In the genomic region with DNA sequence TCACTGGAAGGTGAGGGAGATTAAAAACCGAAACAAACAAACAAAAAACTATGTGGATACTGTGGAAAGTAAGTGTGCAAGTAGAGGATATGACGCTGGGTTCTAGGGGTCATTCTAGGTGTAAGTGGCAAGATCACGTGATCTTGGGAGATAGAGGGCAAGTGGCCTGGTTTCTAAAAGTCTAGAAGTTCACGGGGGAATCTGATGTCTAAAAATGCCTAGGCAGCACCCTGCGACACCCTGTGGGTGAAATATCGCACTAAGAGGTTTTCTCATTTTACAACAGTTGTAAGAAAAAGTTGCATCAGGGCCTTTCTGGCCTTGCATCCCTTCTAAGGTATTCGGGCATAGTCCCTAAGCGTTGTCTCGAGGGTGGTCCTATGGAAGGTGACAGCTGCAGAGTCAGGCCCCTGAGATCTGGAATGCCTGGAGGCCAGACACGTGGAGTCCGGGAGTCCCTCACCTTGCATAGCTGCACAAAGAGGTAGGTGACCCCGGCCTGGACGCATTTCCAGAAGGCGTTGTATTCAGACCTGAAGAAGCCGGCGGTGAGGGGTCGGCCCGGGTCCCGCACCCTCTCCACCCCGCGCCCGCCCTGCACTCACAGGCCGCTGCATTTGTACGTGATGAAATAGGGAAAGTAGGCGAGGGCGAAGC, we compare ENCODE assay signal across 8 mouse cellular contexts. TPM values are rescaled to one million over a fixed set of nuclear protein-coding genes. Genes with fewer than 3 reads are reported as not detected.
DNase-seq lines count a peak whose midpoint lies in the region; ATAC-seq and TF ChIP-seq lines count a peak whose summit lies in the region.

No protein-coding gene starts in this region.

- H3K27ac ChIP-seq in cerebellum, adult 2 months (ENCODE audit: insufficient read depth, low read length): peak overlapping the region; percentile 69
- H3K27ac ChIP-seq in intestine, embryonic 15.5 days: peak overlapping the region; percentile 85
- H3K27ac ChIP-seq in neural tube, embryonic 14.5 days (ENCODE audit: low read depth, low read length): peak overlapping the region; percentile 94

- peaks cover 10% of the 10 kb centered on the region for H3K36me3 ChIP-seq in intestine, embryonic 15.5 days
- peaks cover 11% of the 10 kb centered on the region for H3K36me3 ChIP-seq in neural tube, embryonic 14.5 days (ENCODE audit: control insufficient read depth, insufficient read depth, low read length)

- no peak for TF ChIP-seq CTCF in cerebellum, adult 2 months (IDR thresholded peaks at IDR 0.05; ENCODE audit: borderline replicate concordance, insufficient read depth, low read depth, low read length)

- no peak for TF ChIP-seq POLR2A in cerebellum, adult 2 months (IDR thresholded peaks at IDR 0.05; ENCODE audit: borderline replicate concordance, insufficient read depth, low read length)

- peak overlapping the region; percentile 90 for H3K9ac ChIP-seq in intestine, embryonic 15.5 days
- H3K9ac ChIP-seq in neural tube, embryonic 14.5 days (replicated peaks; ENCODE audit: low read depth, low read length): peak overlapping the region; percentile 80

- peaks cover 14% of the 10 kb centered on the region for H3K4me1 ChIP-seq in cerebellum, adult 2 months (ENCODE audit: control insufficient read depth, insufficient read depth, low read length)
- peaks cover 21% of the 10 kb centered on the region; the same call in 1 of the 2 replicates for H3K4me1 ChIP-seq in intestine, embryonic 15.5 days (replicated peaks)
- H3K4me1 ChIP-seq in neural tube, embryonic 14.5 days (ENCODE audit: control insufficient read depth, insufficient read depth, low read length): peaks cover 21% of the 10 kb centered on the region

- DNase-seq in cerebellum, adult 2 months: no peak
- DNase-seq in cerebellum, postnatal 10 days: no peak
- peak; percentile 23 to 59 for DNase-seq in spleen, postnatal 4 days (ENCODE audit: low spot score in 2 of 2)
- no peak for DNase-seq in spleen, postnatal 36 days (ENCODE audit: low spot score in 2 of 2)
- DNase-seq in cerebellum, adult 11 months: no peak
- no peak for DNase-seq in thymus, adult 18-20 months

- H3K4me3 ChIP-seq in cerebellum, adult 2 months (replicated peaks; ENCODE audit: insufficient read depth, low read depth, low read length): peak overlapping the region; percentile 97
- peak overlapping the region; percentile 66 for H3K4me3 ChIP-seq in intestine, embryonic 15.5 days (replicated peaks)
- H3K4me3 ChIP-seq in neural tube, embryonic 14.5 days (ENCODE audit: low read depth, low read length): peak overlapping the region; percentile 78

- 6% methylated on average over 26 of the region's 26 CpGs for WGBS in cerebellum, adult 2 months
- WGBS in intestine, embryonic 15.5 days: 6% methylated on average over 26 of the region's 26 CpGs
- 8% methylated on average over 26 of the region's 26 CpGs for WGBS in neural tube, embryonic 14.5 days

- no peaks in the 10 kb centered on the region for H3K9me3 ChIP-seq in intestine, embryonic 15.5 days
- H3K9me3 ChIP-seq in neural tube, embryonic 14.5 days (ENCODE audit: control insufficient read depth, low read length): no peaks in the 10 kb centered on the region

- H3K4me2 ChIP-seq in intestine, embryonic 15.5 days (replicated peaks): peak overlapping the region; percentile 74
- H3K4me2 ChIP-seq in neural tube, embryonic 14.5 days (ENCODE audit: low read depth, low read length): peak overlapping the region; percentile 72

- ATAC-seq in intestine, embryonic 15.5 days: peak; percentile 58
- ATAC-seq in neural tube, embryonic 14.5 days (ENCODE audit: low read depth): peak; percentile 44

- no peaks in the 10 kb centered on the region for H3K27me3 ChIP-seq in cerebellum, adult 2 months (ENCODE audit: control insufficient read depth, insufficient read depth, low read length)
- no peaks in the 10 kb centered on the region for H3K27me3 ChIP-seq in intestine, embryonic 15.5 days (replicated peaks)
- no peaks in the 10 kb centered on the region for H3K27me3 ChIP-seq in neural tube, embryonic 14.5 days (ENCODE audit: control insufficient read depth, insufficient read depth, low read length)

RNA-seq across cellular contexts. Expression of a gene that starts 0.5 kb away (rescaled TPM):
- 247 TPM in 2 replicates for polyA plus RNA-seq in cerebellum, adult 2 months (2012; rRNA removed)
- polyA plus RNA-seq in intestine, embryonic 15.5 days (2015; fragmentation: Nextera tagmentation; extraction: Ambion mirVana): 220 and 257 TPM in 2 replicates
- polyA plus RNA-seq in neural tube, embryonic 14.5 days (2014; fragmentation: Nextera tagmentation; extraction: Ambion mirVana): 286 and 323 TPM in 2 replicates

RNA-seq across cellular contexts. Expression of a gene that starts 14.6 kb away (rescaled TPM):
- polyA plus RNA-seq in cerebellum, adult 2 months (2012; rRNA removed): not detected in 2 replicates
- polyA plus RNA-seq in intestine, embryonic 15.5 days (2015; fragmentation: Nextera tagmentation; extraction: Ambion mirVana): 0.10 and 0.33 TPM in 2 replicates
- polyA plus RNA-seq in neural tube, embryonic 14.5 days (2014; fragmentation: Nextera tagmentation; extraction: Ambion mirVana): 0.90 and 1.2 TPM in 2 replicates

RNA-seq across cellular contexts. Expression of a gene that starts 16.9 kb away (rescaled TPM):
- 0.33 and 0.39 TPM in 2 replicates for polyA plus RNA-seq in cerebellum, adult 2 months (2012; rRNA removed)
- 1.3 and 2.0 TPM in 2 replicates for polyA plus RNA-seq in intestine, embryonic 15.5 days (2015; fragmentation: Nextera tagmentation; extraction: Ambion mirVana)
- polyA plus RNA-seq in neural tube, embryonic 14.5 days (2014; fragmentation: Nextera tagmentation; extraction: Ambion mirVana): 1.9 and 2.9 TPM in 2 replicates

RNA-seq across cellular contexts. Expression of a gene that starts 22.4 kb away (rescaled TPM):
- polyA plus RNA-seq in cerebellum, adult 2 months (2012; rRNA removed): 6.3 and 6.9 TPM in 2 replicates
- 1.4 TPM in 2 replicates for polyA plus RNA-seq in intestine, embryonic 15.5 days (2015; fragmentation: Nextera tagmentation; extraction: Ambion mirVana)
- 1.7 and 2.0 TPM in 2 replicates for polyA plus RNA-seq in neural tube, embryonic 14.5 days (2014; fragmentation: Nextera tagmentation; extraction: Ambion mirVana)

RNA-seq across cellular contexts. Expression of a gene that starts 30.1 kb away (rescaled TPM):
- polyA plus RNA-seq in cerebellum, adult 2 months (2012; rRNA removed): not detected in 2 replicates
- polyA plus RNA-seq in intestine, embryonic 15.5 days (2015; fragmentation: Nextera tagmentation; extraction: Ambion mirVana): 3.2 and 4.7 TPM in 2 replicates
- polyA plus RNA-seq in neural tube, embryonic 14.5 days (2014; fragmentation: Nextera tagmentation; extraction: Ambion mirVana): not detected in 2 replicates

Comparison
In these comparisons a context has a peak if more than half of its experiments do, and no peak if none do; other contexts are left out.
1. DNase-seq: peak in spleen, postnatal 4 days (2 of 2); none in cerebellum, adult 2 months (0 of 2), cerebellum, postnatal 10 days (0 of 2), spleen, postnatal 36 days (0 of 2), cerebellum, adult 11 months (single experiment) and thymus, adult 18-20 months (0 of 2).
2. Peak in every context shown above with its lines, with median percentiles within 50 percentile points of each other: H3K27ac ChIP-seq and H3K4me3 ChIP-seq.